Mouse (Mus musculus) heart, adult 18-20 months (tissue): ENCODE data around the gene Aldh5a1. TPM values are rescaled to one million over a fixed set of nuclear protein-coding genes. Genes with fewer than 3 reads are reported as not detected.

Experiments
- DNase-seq, 2 experiments: peaks; one replicate each; pipeline ENCODE4 v3.0.0; 2021 to 2022; ENCODE audit warnings: mixed read lengths in 1 of 2
- total RNA-seq, 2 experiments: library from RNA; stranded (reverse); gene quantifications; 2 replicates each; pipeline ENCODE4 v1.2.3; 2021

Gene Aldh5a1
- total RNA-seq, 2 experiments from 2014 or later = 27.9 to 28.1 TPM

DNA sequence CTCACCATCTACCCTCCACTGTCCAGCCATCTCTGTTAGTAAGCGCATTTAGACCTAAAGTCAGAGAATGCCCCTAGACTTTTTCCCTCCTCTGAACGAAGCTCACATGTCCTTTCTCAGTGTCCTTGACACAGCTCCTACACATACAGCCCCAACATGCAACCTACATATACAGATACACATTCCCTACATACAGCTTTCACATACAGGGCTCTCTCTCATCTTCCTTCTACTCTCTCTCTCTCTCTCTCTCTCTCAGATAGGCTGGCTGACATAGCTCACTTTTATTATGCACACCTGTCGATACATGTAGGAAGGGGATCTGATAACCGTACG, 721 bp downstream of the Aldh5a1 start:
- DNase-seq = no peak

DNA sequence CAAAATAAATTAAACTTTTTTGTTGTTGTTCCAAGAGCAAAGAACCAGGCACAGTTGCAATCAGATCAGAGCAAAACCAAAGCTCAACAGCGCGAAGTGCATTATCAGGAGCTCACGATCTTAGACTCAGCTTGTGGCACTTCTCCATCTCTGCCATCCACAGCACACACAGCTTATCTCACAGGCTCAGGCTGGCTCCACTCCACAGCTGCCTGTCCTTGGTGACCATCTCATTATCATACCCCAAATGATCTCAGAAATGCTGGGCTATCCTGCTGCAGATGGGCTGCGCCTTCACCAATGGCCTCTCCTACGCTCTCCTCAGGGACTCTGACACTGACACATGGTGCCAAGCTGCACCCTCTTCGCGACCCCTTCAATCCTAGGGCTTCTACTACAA, 4.3 kb downstream of the Aldh5a1 start:
- no peak for DNase-seq

DNA sequence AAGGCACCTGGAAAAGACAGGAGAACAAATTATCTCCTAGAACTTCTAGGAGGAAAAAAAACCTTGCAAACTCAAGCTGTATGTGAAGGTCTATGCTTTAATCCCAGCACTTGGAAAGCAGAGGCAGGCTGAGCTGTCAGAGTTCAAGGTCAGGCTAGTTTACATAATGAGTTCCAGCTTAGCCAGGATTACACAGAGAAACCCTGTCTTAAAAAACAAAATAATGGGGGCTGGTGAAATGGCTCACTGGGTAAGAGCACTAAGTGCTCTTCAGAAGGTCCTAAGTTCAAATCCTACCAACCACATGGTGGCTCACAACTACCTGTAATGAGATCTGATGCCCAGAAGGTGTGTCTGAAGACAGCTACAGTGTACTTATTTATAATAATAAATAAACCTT, 6.9 kb downstream of the Aldh5a1 start:
- no peak for DNase-seq

- DNase-seq = no peak
These were observed 13.5 kb downstream of the Aldh5a1 start for GRCm38 (mm10) chr13:24923991-24924390.

DNA sequence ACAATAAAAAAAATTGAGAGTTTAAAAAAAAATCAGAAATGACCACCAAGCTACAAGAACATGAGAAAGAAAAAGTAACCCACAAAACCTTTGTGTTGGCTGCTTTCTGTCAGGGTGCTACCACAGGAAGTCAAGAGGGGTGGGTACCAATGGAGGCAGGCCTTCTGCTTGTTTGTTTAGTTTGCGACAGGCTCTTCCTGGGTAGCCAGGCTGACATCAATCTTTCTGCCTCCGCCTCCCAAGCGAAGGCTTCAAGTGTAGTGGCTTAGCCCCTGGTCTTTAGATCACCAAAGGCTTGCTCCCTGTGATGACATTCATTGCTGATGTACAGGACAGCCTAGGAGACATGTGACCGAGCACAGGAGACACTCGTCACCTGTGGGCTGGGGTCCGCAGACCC, 16.2 kb downstream of the Aldh5a1 start:
- DNase-seq = no peak

DNA sequence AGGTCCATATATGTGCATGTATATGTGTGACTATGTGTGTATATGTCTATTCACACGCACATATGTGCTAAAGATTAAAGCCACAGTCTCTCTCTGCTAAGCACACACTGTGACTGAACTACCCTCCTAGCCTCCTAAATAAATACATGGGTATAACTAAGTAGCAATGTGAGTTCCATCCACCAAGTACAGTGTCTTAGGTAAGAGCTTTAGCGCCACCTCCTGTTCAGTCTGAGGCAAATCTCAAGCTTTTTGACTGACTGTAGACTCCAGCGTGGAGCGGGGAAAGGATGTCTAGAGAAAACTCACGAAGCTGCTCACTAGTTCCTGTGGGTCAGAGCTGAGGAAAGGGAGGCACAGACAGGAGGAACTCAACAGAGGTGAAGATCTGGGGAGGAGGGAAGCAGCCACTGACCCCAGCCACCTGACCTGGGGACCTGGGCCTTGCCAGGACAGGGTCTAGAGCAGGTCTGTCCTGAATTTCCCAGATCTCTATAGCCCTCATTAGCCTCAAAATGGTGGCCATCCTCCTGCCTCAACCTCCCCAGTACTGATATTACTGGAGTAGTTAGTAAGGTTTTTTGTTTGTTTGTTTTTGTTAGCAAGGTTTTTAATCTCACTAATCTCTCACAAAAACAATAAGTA, 17.0 kb downstream of the Aldh5a1 start:
- peak; percentile 49 to 74 for DNase-seq

DNA sequence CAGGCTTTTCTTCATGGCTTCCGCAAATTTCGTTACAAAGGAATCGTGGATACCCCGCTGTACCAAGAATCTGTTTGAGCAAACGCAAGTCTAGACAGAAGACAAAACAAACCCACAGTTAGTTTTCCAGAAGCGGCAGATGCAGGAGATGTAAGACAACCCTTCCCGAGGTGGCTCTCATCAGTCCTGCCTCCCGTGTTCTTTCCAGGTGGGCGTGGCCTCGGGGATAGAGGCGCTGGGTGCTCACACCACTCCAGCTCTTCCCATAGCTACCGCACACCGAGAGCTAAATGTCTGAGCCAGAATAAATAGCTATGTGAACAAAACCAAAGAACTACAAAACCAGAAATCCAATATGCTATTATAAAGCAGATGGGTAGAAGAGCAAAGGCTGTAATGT, 21.6 kb downstream of the Aldh5a1 start:
- no peak for DNase-seq

GRCm38 (mm10) chr13:24914915-24915314, 22.5 kb downstream of the Aldh5a1 start:
- no peak for DNase-seq

- no peak for DNase-seq
These were observed 23.9 kb downstream of the Aldh5a1 start for GRCm38 (mm10) chr13:24913576-24913975.

DNA sequence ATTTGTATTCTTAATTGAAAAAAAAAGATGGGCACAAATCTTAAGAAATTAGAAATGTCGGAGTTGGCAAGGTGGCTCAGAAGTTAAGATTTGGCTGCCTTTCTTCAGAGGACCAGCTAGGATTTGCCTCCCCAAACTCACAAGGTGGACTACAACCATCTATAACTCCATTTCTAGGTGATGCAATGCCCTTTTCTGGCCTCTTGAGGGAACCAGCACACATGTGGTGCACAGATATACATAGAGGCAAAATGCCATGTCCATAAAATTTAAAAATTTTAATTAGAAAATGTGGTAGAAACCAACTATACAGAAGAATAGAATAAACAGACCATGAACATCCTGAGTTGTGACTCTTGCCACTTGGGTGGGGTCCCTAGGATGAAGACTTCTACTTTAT, 28.3 kb downstream of the Aldh5a1 start:
- DNase-seq = no peak

DNA sequence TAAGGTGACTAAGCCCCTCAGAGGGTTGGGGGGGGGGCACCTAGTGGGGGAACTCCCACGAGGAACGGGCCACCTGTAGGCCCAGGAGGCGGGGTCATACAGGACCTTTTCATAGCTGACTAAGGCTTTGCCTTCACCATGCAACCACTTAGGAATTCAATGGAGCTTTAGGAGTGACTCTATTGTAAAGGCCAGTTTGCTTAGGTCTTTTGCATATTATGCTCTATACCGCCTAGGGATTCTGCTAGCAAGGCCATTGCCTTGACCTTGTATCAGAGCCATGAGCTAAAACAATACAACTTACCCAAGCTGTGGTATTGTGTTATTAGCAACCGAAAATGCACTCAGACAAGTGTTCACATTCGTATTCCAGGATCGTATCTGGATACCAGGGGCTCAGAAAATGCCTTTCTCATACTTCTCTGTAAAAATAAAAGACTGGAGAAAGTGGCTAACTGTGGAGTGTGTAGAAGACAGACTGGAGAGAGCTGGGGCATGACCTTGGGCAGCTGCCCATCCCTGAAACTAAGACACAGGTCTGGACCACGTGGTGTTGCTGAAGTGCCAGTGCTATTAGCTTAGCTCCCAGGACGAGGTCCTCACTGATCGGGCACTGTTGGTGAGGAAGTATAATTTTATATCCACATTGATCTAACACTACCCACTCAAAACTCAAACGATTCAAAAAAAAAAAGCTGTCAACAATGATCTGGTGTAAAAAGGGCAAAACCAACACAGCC, 30.5 kb downstream of the Aldh5a1 start:
- DNase-seq = no peak

- DNase-seq = no peak
These were observed 32.0 kb downstream of the Aldh5a1 start for GRCm38 (mm10) chr13:24905422-24905821.

DNA sequence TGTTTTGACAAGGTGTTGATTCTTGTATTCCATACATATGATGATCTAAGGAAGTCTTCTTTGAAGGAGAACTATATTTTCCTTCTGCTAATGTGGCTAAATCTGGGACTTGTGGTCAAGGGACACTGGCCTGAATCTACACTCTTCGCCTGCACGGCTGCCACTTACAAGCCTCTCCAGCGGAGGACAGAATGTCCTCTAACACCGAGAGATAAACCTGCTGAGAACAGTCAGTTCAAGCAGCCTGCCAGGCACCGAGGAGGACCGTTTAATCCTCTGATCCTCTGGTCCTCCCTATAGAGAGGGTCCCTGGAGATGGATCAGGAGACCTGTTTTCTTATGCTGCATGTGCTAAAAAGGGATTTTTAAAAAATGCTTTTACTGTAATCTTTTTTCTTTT, 34.0 kb downstream of the Aldh5a1 start:
- DNase-seq = peak; percentile 46 to 66

DNA sequence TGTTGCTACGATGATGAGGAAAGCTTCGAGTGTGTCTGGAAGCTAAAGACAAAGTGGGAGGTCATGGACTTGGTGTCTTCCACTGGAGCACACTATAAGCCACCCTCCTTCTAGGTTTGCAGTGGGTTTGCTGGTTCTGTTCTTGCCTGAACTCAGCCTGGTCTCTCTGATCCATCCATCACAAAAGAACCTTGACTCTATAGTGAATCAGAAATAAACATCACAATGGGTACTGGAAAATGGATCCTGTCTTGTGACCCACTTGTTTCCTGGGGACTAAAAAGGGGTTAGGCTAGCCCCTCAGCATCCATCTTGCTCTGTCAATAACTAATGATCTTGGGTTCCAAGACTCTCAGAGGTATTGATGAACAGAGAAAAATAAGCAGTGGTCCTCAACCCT, 35.5 kb downstream of the Aldh5a1 start:
- no peak for DNase-seq

- DNase-seq = no peak
These were observed 43.6 kb downstream of the Aldh5a1 start for GRCm38 (mm10) chr13:24893880-24894279.

GRCm38 (mm10) chr13:24892516-24892915, 44.9 kb downstream of the Aldh5a1 start:
- no peak for DNase-seq

- DNase-seq = no peak
These were observed 47.9 kb downstream of the Aldh5a1 start for GRCm38 (mm10) chr13:24889554-24889953.

DNA sequence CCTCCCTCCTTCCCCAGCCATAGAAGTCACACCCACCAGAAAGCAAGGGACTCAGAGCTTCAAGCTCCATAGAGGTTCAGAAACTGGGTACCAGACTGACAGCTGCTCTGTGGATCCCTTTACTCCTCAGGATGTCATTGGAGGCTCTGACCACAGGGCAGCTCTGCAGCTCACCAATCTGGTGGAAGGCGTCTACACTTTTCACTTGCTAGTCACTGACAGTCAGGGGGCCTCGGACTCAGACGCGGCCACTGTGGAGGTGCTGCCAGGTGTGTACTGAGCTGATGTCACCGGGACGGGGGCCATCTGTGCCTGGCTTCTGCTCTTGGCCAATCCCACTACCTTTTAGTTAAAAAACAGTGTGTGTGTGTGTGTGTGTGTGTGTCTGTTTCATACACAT, 55.0 kb downstream of the Aldh5a1 start:
- DNase-seq = peak in 1 of 2 experiments; percentile 39

GRCm38 (mm10) chr13:24880704-24881103, 56.8 kb downstream of the Aldh5a1 start:
- DNase-seq = no peak

- no peak for DNase-seq
These were observed 57.3 kb downstream of the Aldh5a1 start for GRCm38 (mm10) chr13:24880208-24880607.

GRCm38 (mm10) chr13:24879359-24880040, 58.0 kb downstream of the Aldh5a1 start:
- no peak for DNase-seq

- no peak for DNase-seq
These were observed 69.2 kb downstream of the Aldh5a1 start for GRCm38 (mm10) chr13:24868233-24868632.

GRCm38 (mm10) chr13:24867789-24868188, 69.7 kb downstream of the Aldh5a1 start:
- no peak for DNase-seq
